Mouse (Mus musculus) intestine, embryonic 15.5 days (tissue): ENCODE measurements at regions not wholly inside any gene's neighbourhood (a gene's known extent, or its start where the extent isn't known, plus 50 kb on each side); places are given as distances from the start of the nearest gene placed in this dataset.

Experiments used
- ATAC-seq: fragments of 200-750 bp; cut with Nextera tagmentation; 2 replicates; pipeline ENCODE4 v1.8.0; 2017; ENCODE audit warnings: moderate TSS enrichment, moderate library complexity
- H3K27ac ChIP-seq: fragments of 300-500 bp; sonication (generic); 2 replicates; pipeline ENCODE4 v1.5.1; 2015; ENCODE audit warnings: mild to moderate bottlenecking, inconsistent platforms
- H3K27me3 ChIP-seq: fragments of 300-500 bp; sonication (generic); replicated peaks from 2 replicates; pipeline ENCODE4 v1.6.1; 2015; ENCODE audit warnings: inconsistent platforms
- H3K36me3 ChIP-seq: fragments of 300-500 bp; sonication (generic); 2 replicates; pipeline ENCODE4 v1.6.1; 2015; ENCODE audit warnings: inconsistent platforms
- H3K4me1 ChIP-seq: fragments of 300-500 bp; sonication (generic); replicated peaks from 2 replicates; pipeline ENCODE4 v1.6.1; 2015; ENCODE audit warnings: inconsistent platforms
- H3K4me2 ChIP-seq: fragments of 300-500 bp; sonication (generic); replicated peaks from 2 replicates; pipeline ENCODE4 v1.6.1; 2015; ENCODE audit warnings: mild to moderate bottlenecking, inconsistent platforms
- H3K4me3 ChIP-seq: fragments of 300-500 bp; sonication (generic); replicated peaks from 2 replicates; pipeline ENCODE4 v1.5.1; 2015; ENCODE audit warnings: inconsistent platforms
- H3K9ac ChIP-seq: fragments of 300-500 bp; sonication (generic); 2 replicates; pipeline ENCODE4 v1.6.1; 2015; ENCODE audit warnings: inconsistent platforms
- H3K9me3 ChIP-seq: fragments of 300-500 bp; sonication (generic); 2 replicates; pipeline ENCODE4 v1.6.1; 2016; ENCODE audit warnings: inconsistent platforms
- WGBS: fragments of 180-500 bp; shearing (Covaris S2); methylation state at CpG from one replicate; pipeline ENCODE4 v1.1.7; 2015; 5-methylcytosine and 5-hydroxymethylcytosine counted together

- Histone ChIP-seq H3K9ac (no peak overlapping the region), H3K27me3 (no peaks in the 10 kb centered on the region), H3K4me2 (no peak overlapping the region), H3K9me3 (no peaks in the 10 kb centered on the region), H3K36me3 (no peaks in the 10 kb centered on the region), H3K27ac (no peak overlapping the region), H3K4me3 (no peak overlapping the region), H3K4me1 (no peaks in the 10 kb centered on the region)
- no peak for ATAC-seq
- 83% methylated on average over 3 of the region's 3 CpGs for WGBS
These were observed 853.5 kb downstream of the Adgrl2 start for GRCm38 (mm10) chr3:148136791-148137251.

- WGBS = 88% methylated on average over 2 of the region's 2 CpGs
- Histone ChIP-seq H3K4me1 (no peaks in the 10 kb centered on the region), H3K4me3 (no peak overlapping the region), H3K4me2 (no peak overlapping the region), H3K27me3 (no peaks in the 10 kb centered on the region), H3K9me3 (no peaks in the 10 kb centered on the region), H3K36me3 (no peaks in the 10 kb centered on the region), H3K9ac (no peak overlapping the region), H3K27ac (no peak overlapping the region)
- ATAC-seq = no peak
These were observed 855.7 kb downstream of the Adgrl2 start for GRCm38 (mm10) chr3:148134646-148135045.

- no peaks in the 10 kb centered on the region for H3K9me3 ChIP-seq
- H3K4me1 ChIP-seq = no peaks in the 10 kb centered on the region
- H3K9ac ChIP-seq = no peak overlapping the region
- no peaks in the 10 kb centered on the region for H3K36me3 ChIP-seq
- H3K27me3 ChIP-seq = no peaks in the 10 kb centered on the region
- H3K27ac ChIP-seq = no peak overlapping the region
- no peak overlapping the region for H3K4me3 ChIP-seq
- no peak for ATAC-seq
- H3K4me2 ChIP-seq = no peak overlapping the region
These were observed 874.8 kb downstream of the Adgrl2 start for GRCm38 (mm10) chr3:148115576-148115975.

GRCm38 (mm10) chr3:148112204-148112603 lies 878.2 kb downstream of the Adgrl2 start:
- 92% methylated on average over 3 of the region's 3 CpGs for WGBS

GRCm38 (mm10) chr3:148107031-148107430 lies 883.3 kb downstream of the Adgrl2 start:
- ATAC-seq = no peak
- Histone ChIP-seq H3K36me3 (no peaks in the 10 kb centered on the region), H3K9ac (no peak overlapping the region), H3K4me1 (no peaks in the 10 kb centered on the region), H3K27ac (no peak overlapping the region), H3K27me3 (no peaks in the 10 kb centered on the region), H3K4me2 (no peak overlapping the region), H3K9me3 (no peaks in the 10 kb centered on the region), H3K4me3 (no peak overlapping the region)
- 83% methylated on average over 1 of the region's 1 CpGs for WGBS

More at GRCm38 (mm10) chr3:148112204-148112603, 878.2 kb downstream of the Adgrl2 start:
- H3K9ac ChIP-seq = no peak overlapping the region
- no peaks in the 10 kb centered on the region for H3K9me3 ChIP-seq
- no peak for ATAC-seq
- no peak overlapping the region for H3K27ac ChIP-seq
- no peak overlapping the region for H3K4me2 ChIP-seq
- H3K4me3 ChIP-seq = no peak overlapping the region
- no peaks in the 10 kb centered on the region for H3K36me3 ChIP-seq
- H3K4me1 ChIP-seq = no peaks in the 10 kb centered on the region
- no peaks in the 10 kb centered on the region for H3K27me3 ChIP-seq

- H3K36me3 ChIP-seq = no peaks in the 10 kb centered on the region
- no peak overlapping the region for H3K4me3 ChIP-seq
- no peaks in the 10 kb centered on the region for H3K9me3 ChIP-seq
- H3K4me1 ChIP-seq = no peaks in the 10 kb centered on the region
- no peaks in the 10 kb centered on the region for H3K27me3 ChIP-seq
- H3K9ac ChIP-seq = no peak overlapping the region
- no peak overlapping the region for H3K4me2 ChIP-seq
- 85% methylated on average over 4 of the region's 4 CpGs for WGBS
- ATAC-seq = no peak
- H3K27ac ChIP-seq = no peak overlapping the region
These were observed 896.4 kb downstream of the Adgrl2 start for GRCm38 (mm10) chr3:148093930-148094329.

- Histone ChIP-seq H3K27ac (no peak overlapping the region), H3K4me2 (no peak overlapping the region), H3K36me3 (no peaks in the 10 kb centered on the region), H3K4me3 (no peak overlapping the region), H3K9ac (no peak overlapping the region), H3K4me1 (no peaks in the 10 kb centered on the region), H3K27me3 (no peaks in the 10 kb centered on the region), H3K9me3 (no peaks in the 10 kb centered on the region)
- ATAC-seq = no peak
- WGBS = 51% methylated on average over 2 of the region's 2 CpGs
These were observed 914.5 kb downstream of the Adgrl2 start for GRCm38 (mm10) chr3:148075841-148076240.

- no peaks in the 10 kb centered on the region for H3K9me3 ChIP-seq
- no peaks in the 10 kb centered on the region for H3K36me3 ChIP-seq
- H3K4me2 ChIP-seq = no peak overlapping the region
- no peak for ATAC-seq
- H3K27ac ChIP-seq = no peak overlapping the region
- H3K4me3 ChIP-seq = no peak overlapping the region
- H3K27me3 ChIP-seq = no peaks in the 10 kb centered on the region
- H3K4me1 ChIP-seq = no peaks in the 10 kb centered on the region
- H3K9ac ChIP-seq = no peak overlapping the region
- 87% methylated on average over 6 of the region's 6 CpGs for WGBS
These were observed 923.7 kb downstream of the Adgrl2 start for GRCm38 (mm10) chr3:148066701-148067100.

GRCm38 (mm10) chr3:148056074-148056473 lies 934.3 kb downstream of the Adgrl2 start:
- Histone ChIP-seq H3K27me3 (no peaks in the 10 kb centered on the region), H3K36me3 (no peaks in the 10 kb centered on the region), H3K4me1 (no peaks in the 10 kb centered on the region), H3K4me2 (no peak overlapping the region), H3K27ac (no peak overlapping the region), H3K4me3 (no peak overlapping the region), H3K9me3 (no peaks in the 10 kb centered on the region), H3K9ac (no peak overlapping the region)
- WGBS = 83% methylated on average over 4 of the region's 4 CpGs
- ATAC-seq = no peak

- Histone ChIP-seq H3K9me3 (no peaks in the 10 kb centered on the region), H3K9ac (no peak overlapping the region), H3K4me1 (no peaks in the 10 kb centered on the region), H3K36me3 (no peaks in the 10 kb centered on the region), H3K27me3 (no peaks in the 10 kb centered on the region), H3K4me2 (no peak overlapping the region), H3K27ac (no peak overlapping the region), H3K4me3 (no peak overlapping the region)
- ATAC-seq = no peak
- 58% methylated on average over 5 of the region's 5 CpGs for WGBS
These were observed 937.8 kb downstream of the Adgrl2 start for GRCm38 (mm10) chr3:148052516-148052915.

- no peak overlapping the region for H3K4me2 ChIP-seq
- no peak overlapping the region for H3K9ac ChIP-seq
- no peak overlapping the region for H3K27ac ChIP-seq
- 77% methylated on average over 2 of the region's 2 CpGs for WGBS
- no peak overlapping the region for H3K4me3 ChIP-seq
- no peaks in the 10 kb centered on the region for H3K9me3 ChIP-seq
- H3K27me3 ChIP-seq = no peaks in the 10 kb centered on the region
- no peaks in the 10 kb centered on the region for H3K36me3 ChIP-seq
- peak; percentile 59; the same call in 1 of the 2 replicates for ATAC-seq
- no peaks in the 10 kb centered on the region for H3K4me1 ChIP-seq
These were observed 942.1 kb downstream of the Adgrl2 start for GRCm38 (mm10) chr3:148048247-148048646.

GRCm38 (mm10) chr3:148032532-148032931 lies 957.8 kb downstream of the Adgrl2 start:
- no peak overlapping the region for H3K9ac ChIP-seq
- 55% methylated on average over 6 of the region's 6 CpGs for WGBS
- H3K27me3 ChIP-seq = no peaks in the 10 kb centered on the region
- no peaks in the 10 kb centered on the region for H3K4me1 ChIP-seq
- ATAC-seq = no peak
- H3K36me3 ChIP-seq = no peaks in the 10 kb centered on the region
- H3K4me3 ChIP-seq = no peak overlapping the region
- H3K9me3 ChIP-seq = no peaks in the 10 kb centered on the region
- no peak overlapping the region for H3K27ac ChIP-seq
- no peak overlapping the region for H3K4me2 ChIP-seq

- ATAC-seq = no peak
- no peak overlapping the region for H3K27ac ChIP-seq
- no peaks in the 10 kb centered on the region for H3K36me3 ChIP-seq
- 38% methylated on average over 5 of the region's 5 CpGs for WGBS
- H3K27me3 ChIP-seq = no peaks in the 10 kb centered on the region
- no peak overlapping the region for H3K4me2 ChIP-seq
- no peaks in the 10 kb centered on the region for H3K9me3 ChIP-seq
- H3K4me3 ChIP-seq = no peak overlapping the region
- H3K4me1 ChIP-seq = no peaks in the 10 kb centered on the region
- H3K9ac ChIP-seq = no peak overlapping the region
These were observed 984.5 kb downstream of the Adgrl2 start for GRCm38 (mm10) chr3:148005831-148006230.
